Mouse (Mus musculus): ENCODE measurements around the gene Rcan1. TPM values are rescaled to one million over a fixed set of nuclear protein-coding genes. Genes with fewer than 3 reads are reported as not detected.
A peak's percentile ranks its signal among the peaks of the same experiment; 100 is the strongest.

The Rcan1 gene
- total RNA-seq, 4 experiments from 2014 or later: 42.4 to 47.6 (median 45.9) TPM

DNA sequence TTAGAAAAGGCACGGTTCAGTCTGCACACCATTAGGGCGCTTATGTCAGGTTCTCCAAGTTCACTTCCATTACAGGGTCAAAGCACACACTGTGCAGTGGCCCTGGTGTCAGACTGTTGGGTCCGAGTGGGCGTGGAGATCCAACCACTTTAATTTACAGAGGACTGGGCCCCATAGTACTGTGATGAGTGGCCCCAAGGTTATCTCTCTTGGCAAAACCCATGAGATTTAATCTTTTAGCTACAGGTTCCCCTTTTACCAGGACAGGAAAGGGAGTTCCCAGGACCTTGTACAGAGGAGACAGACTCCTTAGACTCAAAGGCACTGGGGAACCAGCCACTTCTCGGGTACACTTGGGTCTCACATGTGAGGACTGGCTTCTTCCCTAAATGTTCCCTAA is 115.3 kb downstream of the Rcan1 start:
- DNase-seq (ENCODE audit: low spot score in 2 of 2): no peak

DNA sequence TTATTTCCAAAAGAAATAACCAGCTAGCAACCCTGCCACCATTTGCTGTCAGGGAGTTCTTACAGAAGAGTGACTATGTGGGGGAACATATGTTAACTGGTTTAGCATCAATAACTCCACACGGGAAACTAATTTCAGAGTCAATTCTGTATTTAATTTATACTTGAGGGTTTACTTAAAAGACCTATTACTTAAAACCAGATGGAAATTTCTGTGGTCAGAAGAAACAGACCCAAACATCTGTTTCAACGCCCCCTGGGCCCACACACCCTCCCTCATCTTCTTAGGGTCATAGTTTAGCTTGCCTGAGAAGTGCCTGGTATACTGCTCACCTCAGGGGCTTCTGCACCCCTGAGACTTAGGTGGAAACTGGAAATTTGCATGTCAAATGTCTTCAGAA is 116.8 kb downstream of the Rcan1 start:
- no peak for DNase-seq (ENCODE audit: low spot score in 2 of 2)

DNA sequence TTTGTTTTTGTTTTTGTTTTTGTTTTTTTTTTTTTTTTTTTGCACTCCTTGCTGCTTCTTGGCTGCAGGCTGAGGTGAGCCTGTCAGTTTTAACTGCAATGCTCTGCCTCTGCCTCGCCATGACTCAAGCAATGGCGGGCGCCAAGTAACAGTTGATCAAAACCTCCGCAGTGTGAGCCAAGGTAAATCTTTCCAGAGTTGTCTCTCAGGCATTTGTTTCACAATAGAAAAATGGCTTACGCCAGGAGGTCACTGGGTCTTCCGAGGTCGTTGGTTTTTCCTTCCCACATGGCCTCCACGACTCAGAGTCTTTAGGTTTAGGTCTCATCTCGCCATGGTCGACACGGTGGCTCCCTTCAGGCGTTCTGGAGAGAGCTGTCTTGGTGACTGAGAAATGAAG is 117.4 kb downstream of the Rcan1 start:
- no peak for DNase-seq (ENCODE audit: low spot score in 2 of 2)

DNA sequence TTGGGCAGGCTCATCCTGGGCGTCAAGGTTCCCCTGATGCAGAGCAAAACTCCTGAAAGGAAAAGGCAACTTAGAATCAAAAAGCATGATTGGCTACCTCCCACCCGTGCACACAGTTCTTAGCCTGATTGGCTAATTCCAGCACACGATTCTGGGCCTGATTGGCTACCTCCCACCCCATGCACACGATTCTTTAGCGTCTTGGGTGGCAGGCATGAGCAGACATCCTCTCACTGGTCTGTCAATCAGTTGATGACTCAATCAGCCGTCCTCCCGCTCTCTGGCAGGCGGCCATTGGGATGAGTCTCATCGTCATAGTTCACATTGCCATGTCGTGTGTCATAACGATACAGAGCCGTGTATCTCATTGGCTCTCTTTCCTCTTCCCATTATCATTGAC is 121.7 kb downstream of the Rcan1 start:
- peak in 1 of 2 experiments; percentile 24 for DNase-seq (ENCODE audit: low spot score in 2 of 2)

DNA sequence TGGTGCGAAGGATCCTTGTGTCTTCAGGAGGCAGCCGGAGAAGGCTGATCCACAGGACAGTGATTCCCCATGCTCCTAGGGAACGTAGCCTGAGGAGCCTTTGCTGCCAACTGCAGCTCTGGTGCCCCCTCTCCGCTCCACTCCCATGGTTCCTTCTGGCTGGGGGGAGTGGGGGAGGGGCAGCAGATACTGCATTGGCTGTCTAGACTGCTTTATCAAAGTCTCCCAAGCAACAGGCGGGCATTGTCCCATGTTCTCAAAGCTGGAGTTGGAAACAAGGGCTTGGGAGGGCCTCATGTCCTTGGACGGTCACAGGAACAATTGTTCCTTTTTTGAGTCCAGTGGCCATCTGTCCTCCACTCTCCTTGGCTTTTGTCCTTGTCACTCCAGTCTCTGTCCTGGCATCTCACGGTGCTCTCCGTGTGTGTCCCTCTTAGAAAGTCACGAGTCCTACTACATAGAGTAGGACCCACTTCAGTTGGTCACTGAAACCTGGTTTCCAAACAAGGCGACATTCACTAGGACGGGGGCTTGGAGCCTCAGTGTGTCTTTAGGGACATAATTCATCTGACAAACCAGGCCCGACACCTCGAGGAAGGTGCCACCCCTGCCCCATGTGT is 124.3 kb downstream of the Rcan1 start:
- DNase-seq (ENCODE audit: low spot score in 2 of 2): no peak

DNA sequence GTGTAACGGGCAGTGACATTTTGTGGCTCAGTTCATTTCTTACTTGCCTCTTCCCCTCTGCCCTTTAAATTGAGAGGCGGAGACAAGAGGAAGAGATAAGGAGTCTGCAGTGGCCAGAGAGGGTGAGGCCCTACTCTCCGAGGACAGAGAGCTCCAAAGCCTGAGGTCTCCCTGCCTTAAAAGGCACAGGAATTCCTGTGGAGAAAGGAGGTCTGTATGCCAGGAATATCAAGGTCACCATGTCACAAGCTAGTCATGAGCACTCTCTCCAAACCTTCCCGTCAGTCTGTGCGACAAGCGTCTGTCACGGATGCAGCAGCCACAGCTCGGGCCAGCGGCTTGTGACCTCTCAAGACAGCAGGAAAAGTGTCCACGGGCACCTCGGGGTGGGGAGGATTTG is 125.5 kb downstream of the Rcan1 start:
- no peak for DNase-seq (ENCODE audit: low spot score in 2 of 2)

Other genes starting within 250 kb of the Rcan1 start
- gene Kcne2, start 178.5 kb downstream of the Rcan1 start, total RNA-seq (2022): 1 to 10 TPM in 2 of 4 experiments, not detected in 2; 1.2 to 1.5 TPM
- 10 to 100 TPM; 16.8 to 27.3 (median 21.0) TPM for gene Smim11, start 169.6 kb downstream of the Rcan1 start, total RNA-seq (2022)
- not detected for gene Fam243, start 149.4 kb downstream of the Rcan1 start, total RNA-seq (2022)
- not detected for gene Kcne1, start 111.4 kb downstream of the Rcan1 start, total RNA-seq (2022)
- 1 to 10 TPM in 3 of 4 experiments, under 1 TPM in 1; 0.72 to 2.5 (median 2.4) TPM for gene Clic6, start 14.9 kb upstream of the Rcan1 start, total RNA-seq (2022)

All from layer of hippocampus, adult 8-10 months (tissue).